Mouse (Mus musculus): ENCODE data around the gene Sync.

Sync gene

DNA sequence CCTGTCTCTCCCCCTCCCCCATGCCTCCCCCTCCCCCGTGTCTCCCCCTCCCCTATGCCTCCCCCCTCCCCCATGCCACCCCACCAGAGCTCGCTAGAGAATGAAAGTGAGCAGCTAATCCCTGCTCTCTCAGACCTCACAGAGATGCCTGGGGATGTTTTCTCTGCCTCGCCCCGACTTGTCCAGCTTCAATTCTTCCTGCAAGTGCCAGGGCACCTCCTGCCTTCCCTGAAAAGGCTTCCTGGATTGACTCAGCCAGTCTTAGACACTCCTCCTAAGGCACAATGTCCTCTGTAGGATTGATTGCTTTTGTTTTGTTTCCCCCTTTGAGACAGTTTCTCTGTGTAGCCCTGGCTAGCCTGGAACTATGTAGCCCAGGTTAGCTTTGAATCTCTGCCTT lies 26.2 kb upstream of the Sync start, which contains the start of gene C77080:
Gene C77080 (minus strand): TSS at position 209 of the 400 bp plus-strand sequence.
- in situ Hi-C loops (cut with MboI, MseI): no loop called here

DNA sequence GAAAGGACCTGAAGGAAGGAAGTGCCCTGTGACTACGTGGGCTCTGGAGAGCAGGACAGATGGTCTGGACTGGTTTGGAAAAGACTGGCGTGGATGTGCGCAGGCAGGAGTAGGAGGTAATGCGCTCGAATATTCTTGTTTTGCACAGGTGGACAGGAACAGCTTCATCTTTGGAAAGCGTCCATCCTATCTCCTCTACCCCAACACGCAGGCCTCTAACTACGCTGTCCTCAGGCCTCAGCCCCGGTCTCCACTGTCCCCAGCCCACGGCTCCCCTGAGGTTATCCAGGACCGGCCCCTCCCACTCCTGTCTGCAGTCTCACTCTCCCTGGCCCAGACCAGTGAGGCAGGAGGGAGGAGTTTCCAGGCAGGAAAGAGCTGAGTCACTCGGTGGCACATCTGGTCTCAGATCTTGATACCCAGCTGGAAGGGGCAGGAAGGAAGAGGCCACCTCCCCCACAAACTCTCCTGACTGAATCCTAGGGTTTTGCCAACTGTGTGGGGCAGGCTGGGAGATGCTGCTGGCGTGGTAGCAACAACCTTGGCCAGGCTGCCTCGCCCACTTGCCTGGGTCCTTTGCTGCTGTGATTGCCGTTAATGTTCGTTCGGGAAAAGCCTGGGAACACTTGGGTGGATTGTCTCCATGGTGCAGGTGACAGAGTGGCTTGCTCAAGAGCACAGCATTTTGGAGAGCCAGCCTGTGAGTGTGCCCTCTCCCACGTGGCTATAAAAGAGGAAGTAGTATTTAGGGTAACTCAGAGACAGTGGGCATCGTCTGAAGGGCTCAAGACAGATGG lies 24.0 kb upstream of the Sync start:
- in situ Hi-C loops (cut with MboI, MseI): no loop called here

DNA sequence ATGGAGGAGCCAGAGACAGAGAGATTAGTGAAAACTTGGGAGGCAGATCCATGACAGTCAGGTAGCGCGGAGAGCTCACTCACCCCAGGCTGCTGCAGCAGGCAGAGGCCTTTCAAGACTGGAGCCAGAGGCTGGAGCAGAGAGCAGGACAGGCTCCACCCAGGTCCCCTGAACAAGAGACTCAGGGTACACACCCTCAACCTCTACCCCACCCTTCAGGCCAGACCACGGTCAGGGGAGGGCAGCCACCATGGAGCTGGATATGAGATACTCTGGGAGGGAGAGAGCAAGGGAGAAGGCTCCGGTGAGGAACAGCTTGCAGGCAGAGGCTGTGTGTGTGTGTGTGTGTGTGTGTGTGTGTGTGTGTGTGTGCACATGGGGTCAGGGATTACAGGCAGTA lies 21.2 kb upstream of the Sync start:
- in situ Hi-C loops (cut with MboI, MseI): no loop called here

DNA sequence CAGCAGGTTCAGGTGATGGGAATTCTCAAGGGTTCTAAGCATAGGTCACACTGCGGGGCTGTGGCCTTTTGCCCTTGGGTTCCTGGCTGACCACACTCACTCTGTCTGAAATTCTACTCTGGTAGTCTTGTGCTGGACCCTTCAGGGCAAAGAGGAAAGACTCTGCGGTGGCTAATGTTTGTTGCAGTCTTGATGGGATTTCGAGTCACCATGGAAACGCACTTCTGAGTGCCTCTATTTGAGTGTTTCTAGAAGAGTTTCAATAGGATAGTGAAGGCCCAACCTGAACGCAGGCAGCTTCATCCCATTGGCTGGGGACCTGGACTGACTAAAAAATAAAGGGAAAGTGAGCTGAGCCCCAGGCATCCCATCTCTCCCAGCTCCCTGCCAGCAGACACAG lies 20.6 kb upstream of the Sync start:
- in situ Hi-C loops (cut with MboI, MseI): no loop called here

GRCm38 (mm10) chr4:129268698-129269097 lies 18.7 kb upstream of the Sync start:
- in situ Hi-C loops (cut with MboI, MseI): no loop called here

GRCm38 (mm10) chr4:129271991-129272755 lies 15.2 kb upstream of the Sync start:
- in situ Hi-C loops (cut with MboI, MseI): no loop called here

GRCm38 (mm10) chr4:129272756-129273046 lies 14.7 kb upstream of the Sync start:
- in situ Hi-C loops (cut with MboI, MseI): no loop called here

DNA sequence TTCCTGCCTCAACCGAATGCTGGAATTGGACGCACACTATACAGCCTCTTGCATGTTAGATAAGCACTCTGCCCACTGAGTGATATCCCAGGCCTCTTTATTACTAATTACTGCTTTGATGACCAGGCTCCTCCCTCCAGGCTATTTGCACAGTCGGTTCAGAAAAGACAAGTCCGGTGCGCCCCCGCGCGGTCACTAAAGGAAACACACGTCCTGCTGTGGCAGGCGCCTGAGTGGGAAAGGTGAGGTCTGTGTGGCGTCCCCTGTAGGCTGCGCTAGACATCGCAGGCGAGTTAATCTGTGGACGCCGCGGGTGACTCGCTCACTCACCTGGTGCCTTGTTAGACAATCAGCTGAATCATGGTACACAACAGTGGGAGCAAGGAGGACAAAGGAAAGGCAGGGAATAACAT lies 11.0 kb upstream of the Sync start:
- in situ Hi-C loops (cut with MboI, MseI): loop anchor here (5.0 kb wide), 1 partner anchor 69 kb away; no protein-coding TSS in a partner anchor

- in situ Hi-C loops (cut with MboI, MseI): no loop called here
These were observed 4.6 kb upstream of the Sync start for GRCm38 (mm10) chr4:129282786-129283185.

DNA sequence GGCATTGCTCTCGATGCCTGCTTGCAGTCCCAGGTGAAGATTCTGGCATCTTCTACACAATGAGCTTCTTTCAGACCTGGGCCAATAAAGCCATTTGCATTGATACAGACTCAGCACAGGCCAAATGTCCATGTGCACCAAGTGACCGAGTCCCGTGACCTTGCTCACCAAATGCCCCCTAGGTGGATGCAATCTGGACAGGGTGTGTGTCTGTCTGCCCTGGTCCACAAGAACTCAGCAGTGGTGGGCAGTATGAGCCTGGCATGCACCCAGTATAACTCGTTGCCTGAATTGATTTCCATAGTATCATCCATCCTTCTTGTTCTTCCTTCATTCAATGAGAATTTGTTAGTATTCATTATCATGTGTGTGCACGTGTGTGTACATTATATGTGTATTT lies 4.2 kb upstream of the Sync start:
- in situ Hi-C loops (cut with MboI, MseI): no loop called here

DNA sequence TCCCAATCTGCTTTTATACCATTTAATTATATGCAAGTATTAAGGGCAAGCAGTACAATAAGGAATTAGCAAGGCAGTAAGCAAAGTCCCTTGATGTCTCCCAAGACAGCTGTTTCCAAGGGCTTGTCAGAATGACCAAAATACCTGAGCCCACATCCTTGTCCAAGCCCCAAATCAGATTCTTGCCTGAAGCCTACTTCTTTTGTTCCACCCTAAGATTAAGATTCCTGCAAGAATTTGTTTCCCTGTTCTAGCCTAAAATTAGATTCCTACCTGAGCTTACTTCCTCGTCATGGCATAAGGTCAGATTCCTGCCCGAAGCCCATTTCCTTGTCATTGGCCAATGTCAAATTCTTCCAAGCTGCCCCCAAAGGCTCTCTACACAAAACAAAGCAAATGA lies 2.7 kb upstream of the Sync start:
- in situ Hi-C loops (cut with MboI, MseI): no loop called here

DNA sequence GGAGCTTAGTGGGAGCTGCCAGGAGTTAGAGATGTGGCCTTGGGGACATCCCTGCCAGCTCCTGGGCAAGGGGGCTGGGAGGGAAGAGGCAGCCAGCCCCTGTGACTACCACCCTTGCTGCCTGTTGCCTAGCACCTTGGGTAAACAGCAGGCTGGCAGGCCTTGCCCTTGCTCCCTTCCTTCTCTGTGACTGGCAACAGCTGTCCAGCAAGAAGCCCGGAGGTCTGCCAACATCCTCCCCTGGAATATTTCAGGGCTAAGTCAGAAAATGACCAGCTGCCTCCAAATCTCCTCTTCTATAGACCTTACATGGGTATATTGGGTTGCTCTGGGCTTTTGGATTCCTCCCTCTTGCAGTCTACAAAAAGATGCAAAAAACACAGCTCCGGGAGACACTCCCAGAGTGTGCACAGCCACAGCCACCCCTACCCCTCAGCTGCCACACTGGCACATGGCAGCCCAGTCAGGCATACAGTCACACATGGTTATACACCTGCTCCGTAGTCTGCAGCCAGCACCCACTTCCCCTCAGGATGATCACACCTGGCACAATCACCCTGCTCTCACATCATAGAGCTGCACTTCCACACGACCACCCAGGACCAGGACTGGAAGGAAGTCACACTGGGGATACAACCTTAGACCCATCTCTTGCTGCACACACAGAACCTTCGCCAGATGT lies 1.3 kb upstream of the Sync start:
- in situ Hi-C loops (cut with MboI, MseI): no loop called here

DNA sequence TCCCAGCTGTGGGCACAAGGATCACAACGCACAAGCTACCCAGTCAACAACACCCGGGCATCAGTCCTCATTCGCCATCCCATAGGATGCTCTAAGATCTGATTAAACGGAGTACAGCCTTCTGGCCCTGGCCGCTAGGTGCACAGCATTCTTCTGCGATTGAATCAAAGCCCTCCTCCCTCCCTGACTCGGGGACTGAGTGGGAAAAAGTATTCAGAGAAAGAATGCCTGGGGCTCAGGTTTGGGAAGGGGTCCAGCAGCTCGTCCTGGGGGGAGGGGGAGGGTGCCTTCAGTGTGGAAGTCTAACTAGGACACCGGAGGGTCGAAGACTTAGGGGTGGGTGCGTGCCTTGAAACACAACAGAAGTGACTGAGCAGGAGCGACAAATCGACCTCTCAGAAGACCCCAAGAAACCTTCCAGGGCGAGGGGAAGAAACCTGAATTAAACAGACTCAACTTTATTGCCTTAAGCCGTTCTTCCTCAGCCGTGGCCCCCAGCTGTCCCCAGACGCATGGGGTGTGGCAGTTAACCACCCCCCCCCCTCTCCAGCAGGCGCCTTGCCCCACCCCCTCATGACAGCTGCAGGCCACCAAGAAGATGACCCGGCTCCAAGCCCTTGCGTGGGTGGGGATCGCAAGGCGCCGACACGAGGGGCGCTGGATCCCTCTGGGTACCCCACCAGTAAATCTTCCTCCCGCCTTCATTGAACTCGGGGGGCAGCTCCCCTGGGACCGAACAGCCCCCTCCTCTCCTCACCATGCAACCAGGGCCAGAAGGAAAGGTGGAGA lies 540 bp upstream of the Sync start:
- in situ Hi-C loops (cut with MboI, MseI): no loop called here

GRCm38 (mm10) chr4:129288067-129288466 lies 650 bp downstream of the Sync start:
- in situ Hi-C loops (cut with MboI, MseI): no loop called here

DNA sequence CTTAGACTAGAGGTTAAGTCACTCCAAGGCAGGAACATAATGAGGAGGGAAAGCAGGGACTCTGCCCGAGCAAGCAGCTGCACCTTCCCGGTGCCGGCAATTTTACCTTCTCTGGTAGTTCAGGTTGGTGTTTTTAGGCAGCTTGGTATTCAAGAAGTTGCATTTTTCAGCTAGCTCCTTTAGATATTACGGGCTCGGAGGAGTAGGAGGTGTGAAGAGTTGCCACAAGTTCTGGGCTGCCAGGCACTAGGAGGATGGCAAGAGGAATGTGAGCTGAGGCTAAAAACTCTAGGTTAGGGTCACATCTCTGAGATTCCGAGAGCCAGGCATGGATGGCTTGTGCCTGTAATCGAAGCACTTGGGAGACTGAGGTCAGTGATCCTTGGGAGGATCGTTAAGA lies 2.3 kb downstream of the Sync start:
- in situ Hi-C loops (cut with MboI, MseI): no loop called here

DNA sequence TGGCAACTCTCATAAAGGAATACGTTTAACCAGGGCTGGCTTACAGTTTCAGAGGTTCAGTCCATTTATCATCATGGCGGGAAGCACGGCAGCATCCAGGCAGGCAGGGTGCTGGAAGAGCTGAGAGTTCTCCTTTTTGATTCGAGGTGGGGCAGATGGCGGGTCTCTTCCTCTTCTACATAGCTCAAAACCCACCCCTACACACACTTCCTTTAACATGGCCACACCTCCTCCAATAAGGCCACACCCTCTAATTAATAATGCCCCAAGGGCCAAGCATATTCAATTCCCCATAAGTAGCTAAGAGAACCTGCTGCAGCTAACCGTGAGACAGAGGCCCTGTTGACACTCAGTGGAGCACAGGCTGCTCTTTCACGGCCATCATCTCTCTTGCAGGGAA lies 5.4 kb downstream of the Sync start:
- in situ Hi-C loops (cut with MboI, MseI): no loop called here

GRCm38 (mm10) chr4:129293702-129294101 lies 6.3 kb downstream of the Sync start:
- in situ Hi-C loops (cut with MboI, MseI): no loop called here

DNA sequence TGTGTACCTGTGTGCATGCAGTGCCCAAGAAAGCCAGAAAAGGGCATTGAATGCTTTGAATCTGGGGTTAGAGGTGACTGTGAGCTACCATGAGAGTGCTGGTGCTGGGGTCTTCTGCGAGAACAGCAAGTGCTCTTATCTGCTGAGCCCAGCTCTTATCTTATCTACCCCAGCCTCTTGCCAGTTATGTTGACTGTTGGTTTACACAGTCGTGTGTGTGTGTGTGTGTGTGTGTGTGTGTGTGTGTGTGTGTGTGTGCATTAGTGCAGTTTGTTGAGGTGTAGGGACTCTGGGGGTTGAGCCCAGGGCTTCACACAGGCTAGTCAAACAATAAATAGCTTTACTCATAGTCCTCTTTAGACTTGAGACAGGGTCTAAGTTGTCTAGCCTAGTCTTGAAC lies 7.8 kb downstream of the Sync start:
- in situ Hi-C loops (cut with MboI, MseI): no loop called here

DNA sequence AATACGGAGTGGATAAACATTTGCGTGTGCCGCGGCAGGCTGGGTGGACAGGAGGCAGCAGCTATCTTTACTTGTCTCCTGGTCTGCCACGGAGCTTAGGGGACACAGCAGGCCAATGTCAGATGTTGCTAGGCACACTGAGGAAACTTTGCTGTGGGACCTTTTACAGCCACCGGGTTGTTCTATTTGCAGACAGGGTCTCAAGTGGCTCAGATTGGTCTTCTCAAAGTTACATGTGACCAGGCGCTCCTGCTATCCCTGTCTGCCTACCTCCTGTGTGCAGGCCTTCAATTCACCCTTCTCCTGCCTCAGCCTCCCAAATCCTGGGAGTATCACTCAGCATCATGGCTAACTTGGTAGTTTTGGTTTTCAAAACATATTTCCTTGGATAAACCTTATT lies 8.6 kb downstream of the Sync start:
- in situ Hi-C loops (cut with MboI, MseI): no loop called here

DNA sequence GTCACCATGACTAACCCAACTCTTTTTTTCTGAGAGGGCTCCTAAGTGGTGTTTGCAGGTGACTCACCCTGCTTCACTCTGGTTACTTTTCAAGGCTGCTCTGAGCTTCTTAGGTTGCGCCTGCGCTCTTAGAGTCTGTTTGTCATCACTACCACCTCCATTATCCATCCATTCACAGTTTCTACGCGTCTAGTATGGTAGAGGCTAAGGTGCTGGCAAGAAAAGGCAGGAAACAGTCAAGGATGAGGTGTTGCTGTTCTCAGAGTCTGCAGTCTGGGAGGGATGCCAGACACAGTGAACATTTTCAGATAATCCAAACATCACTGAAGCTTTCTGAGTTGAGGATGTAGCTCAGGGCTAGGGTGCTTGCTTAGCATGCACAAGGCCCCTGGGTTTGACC lies 10.3 kb downstream of the Sync start:
- in situ Hi-C loops (cut with MboI, MseI): no loop called here

GRCm38 (mm10) chr4:129299121-129299520 lies 11.7 kb downstream of the Sync start:
- in situ Hi-C loops (cut with MboI, MseI): no loop called here

DNA sequence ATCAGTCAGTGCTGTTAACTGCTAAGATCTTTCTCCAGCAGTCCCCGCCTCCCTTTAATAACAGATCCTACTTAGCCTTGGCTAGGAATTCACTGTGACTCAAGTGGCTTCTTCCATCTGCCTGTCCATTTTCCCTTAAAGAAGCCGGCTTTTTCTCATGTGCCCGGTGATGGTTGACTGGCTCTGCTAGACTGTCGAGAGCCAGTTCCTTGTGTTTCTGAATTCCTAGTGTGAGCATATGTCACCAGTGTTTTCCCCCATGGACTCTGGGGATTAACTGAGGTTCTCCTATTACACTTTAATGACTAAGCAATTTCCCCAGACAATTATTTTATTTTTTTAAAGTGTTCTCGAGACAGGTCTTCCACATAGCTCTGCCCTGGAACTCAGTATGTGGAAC lies 16.0 kb downstream of the Sync start:
- in situ Hi-C loops (cut with MboI, MseI): no loop called here
